Mouse (Mus musculus) G1E-ER4 (cell line): ENCODE data around the gene Col4a1. TPM values are rescaled to one million over a fixed set of nuclear protein-coding genes. Genes with fewer than 3 reads are reported as not detected.

ENCODE experiments used
- GATA1 ChIP-seq: IDR thresholded peaks from one replicate; pipeline ENCODE4 v1.8.0; 2012; ENCODE audit warnings: low read length, inconsistent platforms
- polyA plus RNA-seq: library from polyadenylated mRNA; stranded (reverse); fragments of >175 nt; gene quantifications from 2 replicates; pipeline ENCODE4 v1.2.3, GENCODE M21; 2012

The Col4a1 gene
- polyA plus RNA-seq, 1 experiment = not detected

DNA sequence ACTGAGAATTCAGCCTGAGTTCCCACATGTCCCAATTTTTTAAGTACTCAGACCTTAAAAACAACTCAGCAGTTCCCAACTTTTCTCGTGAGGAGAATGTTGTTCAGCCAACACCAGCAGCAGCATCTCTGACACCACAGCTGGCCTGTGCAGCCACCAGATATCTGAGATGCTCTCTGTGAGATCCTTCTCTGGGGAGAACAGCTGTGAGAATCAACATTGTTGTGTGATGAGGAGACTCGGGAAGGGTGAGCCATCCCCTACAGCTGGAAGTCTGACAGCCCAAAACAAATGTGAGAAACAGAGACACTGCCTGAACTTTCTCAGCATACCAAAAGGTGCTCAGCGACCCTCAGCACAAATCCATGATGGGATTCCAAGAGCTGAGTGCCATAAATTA lies 20.0 kb downstream of the Col4a1 start:
- TF ChIP-seq GATA1 = no peak

DNA sequence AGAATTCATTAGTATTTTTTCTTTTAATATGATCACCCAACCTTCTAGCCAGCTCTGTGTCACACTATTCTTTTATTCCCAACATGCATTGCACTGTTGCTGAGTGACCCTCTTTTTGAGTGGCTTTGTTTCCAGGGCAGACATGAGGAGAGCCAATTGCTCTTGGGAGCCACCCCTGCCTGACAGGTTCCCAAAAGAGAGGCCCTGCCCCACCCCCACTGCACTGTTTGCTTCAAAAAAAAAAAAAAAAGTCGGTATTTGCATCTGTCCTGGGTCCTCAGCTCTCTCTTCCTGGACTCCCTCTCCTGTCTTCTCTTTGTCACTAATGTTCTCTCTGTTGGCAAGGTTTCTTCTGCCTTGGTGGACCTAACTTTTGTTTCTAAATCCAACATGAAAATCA lies 22.1 kb downstream of the Col4a1 start:
- no peak for TF ChIP-seq GATA1

- TF ChIP-seq GATA1 = no peak
These were observed 24.3 kb downstream of the Col4a1 start for GRCm38 (mm10) chr8:11288286-11288685.

DNA sequence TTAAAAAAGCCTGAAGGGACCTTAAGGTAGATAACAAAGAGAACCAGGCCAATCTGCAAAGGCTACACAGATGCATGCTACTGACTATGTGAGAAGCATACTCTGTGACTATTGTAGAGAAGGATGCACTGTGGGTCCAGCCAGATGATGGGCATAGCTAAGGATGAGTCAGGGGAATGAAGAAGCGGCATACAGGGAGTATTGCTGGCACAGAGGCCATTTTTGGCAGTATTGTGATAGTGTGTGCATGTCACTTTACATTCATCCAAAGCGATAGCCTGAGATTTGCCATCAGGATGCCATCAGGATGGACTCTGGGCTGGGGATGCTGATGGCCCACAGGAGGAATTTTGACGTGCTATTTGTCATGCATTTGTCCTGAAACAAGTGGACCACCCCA lies 25.5 kb downstream of the Col4a1 start:
- no peak for TF ChIP-seq GATA1

DNA sequence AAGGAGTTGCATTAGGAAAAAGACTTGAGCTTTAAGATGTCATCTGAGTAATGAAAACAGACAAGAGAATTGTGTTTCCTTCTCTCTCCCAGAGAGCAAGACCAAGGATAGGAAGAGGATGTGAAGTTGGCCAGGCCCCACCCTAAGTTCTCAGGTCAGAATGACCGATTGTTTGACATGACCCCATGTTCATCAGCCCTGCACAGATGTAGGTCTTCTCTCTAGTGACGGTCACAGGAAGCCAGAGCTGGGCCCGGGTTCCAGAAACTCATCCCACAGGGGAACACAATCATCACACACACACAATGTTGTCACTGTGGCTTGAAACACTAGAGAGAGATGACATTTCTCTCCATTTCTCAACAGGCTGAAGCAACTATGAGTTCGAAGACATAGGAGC lies 27.2 kb downstream of the Col4a1 start:
- no peak for TF ChIP-seq GATA1

DNA sequence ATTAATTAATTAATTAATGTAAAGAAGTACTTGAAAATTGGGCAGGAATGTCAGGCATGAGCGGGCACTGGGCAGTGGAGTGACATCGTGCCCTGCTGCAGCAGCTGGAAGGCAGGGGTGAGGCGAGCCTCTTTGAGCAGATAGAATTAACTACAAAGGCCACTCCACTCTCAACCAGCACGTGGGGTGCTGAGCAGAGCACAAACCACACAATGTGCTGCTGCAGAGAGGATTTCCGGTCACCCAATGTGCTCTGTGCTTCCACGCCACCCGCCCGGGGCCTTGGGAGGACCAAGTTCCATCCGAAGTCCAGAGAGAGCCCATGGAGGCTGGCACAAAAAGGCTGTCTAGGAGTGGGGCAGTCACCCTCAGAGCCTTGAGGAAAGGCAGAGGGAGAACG lies 29.4 kb downstream of the Col4a1 start:
- TF ChIP-seq GATA1 = no peak

- TF ChIP-seq GATA1 = no peak
These were observed 29.9 kb downstream of the Col4a1 start for GRCm38 (mm10) chr8:11282696-11283095.

DNA sequence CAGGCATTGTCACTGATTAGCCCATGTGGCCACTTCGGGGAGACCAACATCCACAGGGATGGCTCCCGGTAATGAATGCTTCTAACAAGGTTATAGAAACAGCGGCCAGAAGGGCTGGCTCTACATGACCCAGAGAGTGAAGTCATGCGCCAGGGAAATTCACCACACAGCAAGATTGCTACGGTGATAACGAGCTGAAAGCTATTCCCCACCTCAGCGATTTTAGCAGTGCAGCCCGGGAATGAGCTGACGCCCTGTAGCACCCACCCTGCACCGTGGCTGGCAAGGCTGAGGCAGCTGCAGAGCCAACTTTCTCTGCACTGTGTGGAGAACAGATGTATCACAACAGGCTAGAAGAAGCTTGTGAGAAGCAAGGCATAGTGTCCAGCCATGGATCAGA lies 30.5 kb downstream of the Col4a1 start:
- TF ChIP-seq GATA1 = no peak

DNA sequence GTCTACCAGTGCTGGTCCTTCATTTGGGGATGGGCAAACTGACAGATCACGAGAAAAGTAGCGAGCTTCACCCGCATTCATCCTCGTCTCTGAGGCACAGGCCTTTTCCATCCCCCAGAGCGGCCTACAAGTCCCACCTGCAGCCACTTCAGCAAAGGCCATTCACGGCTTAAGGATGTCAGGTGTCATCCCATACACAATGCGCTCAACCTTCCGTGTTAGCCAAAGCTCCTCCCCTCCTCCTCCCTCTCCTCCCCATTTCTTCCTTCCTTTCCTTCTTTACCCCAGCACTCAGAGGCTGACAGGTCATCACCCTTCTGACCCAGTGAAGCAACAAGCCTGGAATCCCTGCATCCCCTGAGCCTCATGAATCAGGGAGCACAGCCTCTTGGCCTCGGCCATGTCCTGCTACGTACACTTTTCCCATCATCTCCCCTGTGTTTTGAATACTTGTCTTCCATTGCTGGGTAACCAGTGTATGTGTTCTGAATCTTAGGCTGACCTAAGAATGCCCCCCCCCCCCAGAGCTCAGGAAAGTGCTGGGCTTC lies 31.8 kb downstream of the Col4a1 start:
- no peak for TF ChIP-seq GATA1

- no peak for TF ChIP-seq GATA1
These were observed 33.3 kb downstream of the Col4a1 start for GRCm38 (mm10) chr8:11279296-11279826.

- TF ChIP-seq GATA1 = no peak
These were observed 34.5 kb downstream of the Col4a1 start for GRCm38 (mm10) chr8:11278101-11278611.

DNA sequence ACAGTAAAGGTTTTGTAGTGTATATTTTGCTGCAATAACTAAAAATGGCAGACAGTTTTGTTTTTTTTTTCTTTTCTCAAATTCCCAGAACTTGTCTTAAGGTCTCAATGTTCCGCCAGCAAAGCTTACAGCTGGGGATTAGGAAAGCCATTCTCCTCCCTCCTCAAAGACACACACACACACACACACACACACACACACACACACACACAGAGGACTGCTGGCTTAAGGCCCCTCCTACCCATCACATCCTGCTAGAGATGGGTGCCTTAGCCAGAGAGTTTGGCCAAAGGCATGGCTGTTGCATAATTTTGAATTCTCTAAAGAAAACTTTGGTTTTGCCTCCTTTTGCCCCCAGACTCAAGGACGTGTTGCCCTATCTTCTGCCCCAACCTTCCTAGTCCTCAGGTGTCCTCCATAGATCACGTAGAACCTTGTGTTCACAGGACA lies 35.0 kb downstream of the Col4a1 start:
- no peak for TF ChIP-seq GATA1

DNA sequence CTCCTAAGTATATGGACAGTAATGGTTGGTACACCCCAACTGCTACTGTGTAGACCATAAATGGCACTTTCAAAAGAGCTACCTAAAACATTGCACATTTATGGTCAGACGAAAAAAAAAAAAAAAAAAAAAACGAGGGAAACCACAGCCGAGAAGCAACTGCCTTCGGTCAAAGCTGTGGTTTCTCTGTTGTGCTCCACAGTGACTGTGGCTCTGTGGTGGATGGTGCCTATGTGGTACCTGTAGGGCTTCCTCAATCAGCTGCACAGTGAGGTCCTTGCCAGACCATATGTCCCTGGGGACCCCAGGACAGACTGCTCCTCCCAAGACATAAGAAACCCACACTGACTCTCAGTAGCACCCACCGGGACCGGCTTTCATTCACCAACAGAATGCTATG lies 36.3 kb downstream of the Col4a1 start:
- TF ChIP-seq GATA1 = no peak

DNA sequence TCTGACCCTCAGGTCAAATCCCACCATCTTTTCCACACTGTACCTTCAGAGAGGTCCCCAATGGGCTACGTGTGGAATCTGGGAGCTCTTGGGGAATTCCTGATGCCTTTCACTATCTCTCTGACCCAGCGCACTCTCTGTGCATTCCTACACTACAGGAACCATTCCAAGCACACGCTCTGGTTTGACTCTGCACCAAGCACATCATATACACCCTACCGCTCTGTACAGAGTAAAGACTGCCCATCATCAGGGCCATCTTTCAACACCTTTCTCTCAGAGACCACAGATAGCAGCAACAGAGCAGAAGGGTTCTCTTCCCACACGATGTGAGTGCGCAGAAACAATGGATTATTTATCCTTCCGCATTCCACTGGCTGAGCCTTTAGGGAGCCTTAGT lies 38.2 kb downstream of the Col4a1 start:
- TF ChIP-seq GATA1 = no peak

DNA sequence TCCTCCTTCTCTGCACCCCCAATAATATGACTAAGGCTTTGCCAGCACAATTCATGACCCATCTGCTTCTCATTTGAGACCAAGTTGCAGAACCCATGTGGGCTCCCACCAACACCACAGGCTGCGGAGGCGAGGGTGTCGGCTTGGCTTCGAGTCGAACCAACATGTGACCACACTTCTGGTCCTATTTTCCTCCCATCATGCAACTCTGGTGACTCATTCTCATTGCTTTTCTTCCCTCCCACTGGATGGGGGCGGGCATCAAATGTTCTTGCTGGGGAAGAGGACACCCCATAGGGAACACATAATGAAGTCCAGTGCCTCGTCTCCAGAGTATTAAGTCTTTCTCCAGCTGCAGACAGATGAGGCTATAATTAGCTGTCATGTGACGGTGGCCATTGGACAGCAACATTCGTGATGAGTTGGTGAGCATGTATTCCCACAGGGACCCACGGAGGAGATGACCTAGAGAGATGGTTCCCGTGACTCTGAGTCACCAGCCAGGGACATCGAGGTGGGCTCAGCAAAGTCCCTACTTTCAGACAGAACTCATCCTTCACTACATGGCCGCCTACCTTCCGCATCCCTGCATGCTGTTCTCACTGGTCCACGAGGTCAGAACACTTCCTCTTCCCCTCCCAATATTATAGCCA lies 39.0 kb downstream of the Col4a1 start:
- no peak for TF ChIP-seq GATA1

GRCm38 (mm10) chr8:11272205-11272604 lies 40.4 kb downstream of the Col4a1 start:
- TF ChIP-seq GATA1 = no peak

- TF ChIP-seq GATA1 = no peak
These were observed 41.8 kb downstream of the Col4a1 start for GRCm38 (mm10) chr8:11270826-11271225.

DNA sequence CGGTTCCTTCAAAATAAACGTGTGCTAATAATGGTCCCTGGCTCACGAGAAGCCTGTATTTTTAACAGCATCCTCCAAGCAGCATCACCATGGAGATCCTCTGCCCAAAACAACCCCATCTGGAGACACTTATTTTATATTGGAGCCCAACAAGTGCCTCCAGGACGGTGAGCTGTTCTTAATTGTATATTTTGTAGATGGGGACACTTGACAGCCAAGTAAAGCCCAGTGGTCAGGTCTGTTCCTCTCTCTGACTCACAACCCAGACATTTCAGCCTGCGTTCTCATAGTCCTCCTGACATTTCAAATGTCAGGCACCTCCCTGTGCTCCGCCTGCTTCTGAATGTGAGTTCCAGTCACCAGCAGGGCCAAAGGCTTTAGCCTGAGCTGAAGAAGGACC lies 43.9 kb downstream of the Col4a1 start:
- TF ChIP-seq GATA1 = no peak
